Mouse (Mus musculus) liver, postnatal 0 days (tissue): ENCODE data around the gene Ercc1. TPM values are rescaled to one million over a fixed set of nuclear protein-coding genes. Genes with fewer than 3 reads are reported as not detected.
A peak's percentile ranks its signal among the peaks of the same experiment; 100 is the strongest.

Experiments used
- ATAC-seq: fragments of 200-750 bp; cut with Nextera tagmentation; 2 replicates; pipeline ENCODE4 v1.8.0; 2017; ENCODE audit warnings: mild to moderate bottlenecking, moderate library complexity
- DNase-seq: peaks from one replicate; pipeline ENCODE4 v3.0.0-alpha.2; 2016
- H3K27ac ChIP-seq: fragments of 300-500 bp; sonication (generic); 2 replicates; pipeline ENCODE4 v1.5.1; 2014; ENCODE audit warnings: antibody characterized with exemption, moderate library complexity, mild to moderate bottlenecking, low read depth
- H3K27me3 ChIP-seq: fragments of 300-500 bp; sonication (generic); 2 replicates; pipeline ENCODE4 v1.6.1; 2014; ENCODE audit warnings: low read length, control low read depth, mixed read lengths; ENCODE audit not compliant: insufficient read depth
- H3K36me3 ChIP-seq: fragments of 300-500 bp; sonication (generic); replicated peaks from 2 replicates; pipeline ENCODE4 v1.6.1; 2014; ENCODE audit warnings: mild to moderate bottlenecking, control low read depth, low read length, moderate library complexity, mixed read lengths; ENCODE audit not compliant: insufficient read depth
- H3K4me1 ChIP-seq: fragments of 300-500 bp; sonication (generic); 2 replicates; pipeline ENCODE4 v1.6.1; 2014; ENCODE audit warnings: antibody characterized with exemption, mild to moderate bottlenecking, control low read depth; ENCODE audit not compliant: insufficient read depth
- H3K4me2 ChIP-seq: fragments of 300-500 bp; sonication (generic); 2 replicates; pipeline ENCODE4 v1.6.1; 2014; ENCODE audit warnings: low read depth, mild to moderate bottlenecking, low read length, moderate library complexity, mixed read lengths
- H3K4me3 ChIP-seq: fragments of 300-500 bp; sonication (generic); 2 replicates; pipeline ENCODE4 v1.5.1; 2014; ENCODE audit warnings: low read depth, low read length
- H3K9ac ChIP-seq: fragments of 300-500 bp; sonication (generic); replicated peaks from 2 replicates; pipeline ENCODE4 v1.6.1; 2014; ENCODE audit warnings: mild to moderate bottlenecking, moderate library complexity
- H3K9me3 ChIP-seq: fragments of 300-500 bp; sonication (generic); 2 replicates; pipeline ENCODE4 v1.6.1; 2016; ENCODE audit warnings: mild to moderate bottlenecking, control low read depth, low read length, mixed read lengths
- CTCF ChIP-seq: sonication (generic); IDR thresholded peaks from 2 replicates; pipeline ENCODE4 v1.5.1; 2016; ENCODE audit warnings: antibody characterized with exemption, low read depth
- EP300 ChIP-seq: IDR thresholded peaks from 2 replicates; pipeline ENCODE4 v1.6.1; 2016; ENCODE audit warnings: antibody characterized with exemption, low read depth, mild to moderate bottlenecking
- WGBS: fragments of 180-500 bp; shearing (Covaris S2); extraction: QIAGEN DNeasy Blood & Tissue Kit; methylation state at CpG from one replicate; pipeline ENCODE4 v1.1.7; 2014; ENCODE audit not compliant: insufficient replicate concordance; 5-methylcytosine and 5-hydroxymethylcytosine counted together
- polyA plus RNA-seq: library from polyadenylated mRNA; unstranded; fragments of >200 nt; fragmentation: Nextera tagmentation; extraction: Ambion mirVana; gene quantifications from 2 replicates; pipeline ENCODE4 v1.2.1, GENCODE M21; 2015

Gene Ercc1
- polyA plus RNA-seq, 1 experiment from 2014 or later: 9.8 TPM

GRCm38 (mm10) chr7:19318676-19319075 is 25.9 kb upstream of the Ercc1 start:
- Histone ChIP-seq H3K4me2 (no peak overlapping the region), H3K4me1 (peaks cover 9% of the 10 kb centered on the region), H3K9me3 (no peaks in the 10 kb centered on the region), H3K36me3 (no peaks in the 10 kb centered on the region), H3K27ac (no peak overlapping the region), H3K4me3 (no peak overlapping the region), H3K27me3 (peaks cover 16% of the 10 kb centered on the region; the same call in 1 of the 2 replicates), H3K9ac (no peak overlapping the region)
- no peak for DNase-seq
- ATAC-seq: no peak
- TF ChIP-seq EP300 (no peak), CTCF (no peak)
- 25% methylated on average over 7 of the region's 7 CpGs for WGBS

- Histone ChIP-seq H3K4me1 (peaks cover 9% of the 10 kb centered on the region), H3K9ac (peak overlapping the region; percentile 51; the same call in 1 of the 2 replicates), H3K36me3 (no peaks in the 10 kb centered on the region), H3K27ac (no peak overlapping the region), H3K4me3 (peak overlapping the region; percentile 43), H3K4me2 (peak overlapping the region; percentile 78), H3K9me3 (no peaks in the 10 kb centered on the region), H3K27me3 (peaks cover 16% of the 10 kb centered on the region; the same call in 1 of the 2 replicates)
- WGBS: 30% methylated on average over 9 of the region's 9 CpGs
- DNase-seq: no peak
- ATAC-seq: peak; percentile 34
- TF ChIP-seq CTCF (no peak), EP300 (no peak)
These were observed 25.1 kb upstream of the Ercc1 start for GRCm38 (mm10) chr7:19319458-19319857.

DNA sequence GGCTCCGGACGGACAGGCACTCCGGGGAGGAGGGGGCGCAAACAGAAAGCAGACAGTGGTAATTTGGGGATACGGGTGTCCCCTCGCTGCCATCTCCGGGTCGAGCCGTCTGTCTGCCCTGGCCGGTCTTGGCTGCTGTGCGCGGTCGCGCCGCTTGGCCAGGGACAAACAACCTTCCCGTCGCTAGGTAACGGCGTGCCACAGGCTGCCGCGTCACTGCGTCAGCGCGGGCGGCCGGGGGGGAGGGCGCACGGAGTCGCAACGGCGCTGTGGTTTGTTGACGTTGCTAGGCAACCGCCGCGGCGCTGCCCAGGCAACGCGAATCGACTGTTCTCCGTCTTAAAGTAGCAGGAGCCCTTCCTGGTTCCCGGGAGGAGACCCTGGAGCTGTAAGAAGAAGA is 24.7 kb upstream of the Ercc1 start:
- under 1% methylated on average over 41 of the region's 41 CpGs for WGBS
- Histone ChIP-seq H3K27me3 (peaks cover 16% of the 10 kb centered on the region; the same call in 1 of the 2 replicates), H3K9me3 (no peaks in the 10 kb centered on the region), H3K9ac (peak overlapping the region; percentile 51; the same call in 1 of the 2 replicates), H3K4me2 (peak overlapping the region; percentile 78), H3K4me1 (peaks cover 9% of the 10 kb centered on the region), H3K4me3 (peak overlapping the region; percentile 43), H3K27ac (no peak overlapping the region), H3K36me3 (no peaks in the 10 kb centered on the region)
- no peak for TF ChIP-seq EP300
- no peak for TF ChIP-seq CTCF
- peak; percentile 90 for ATAC-seq
- peak; percentile 95 for DNase-seq

GRCm38 (mm10) chr7:19320637-19321036 is 23.9 kb upstream of the Ercc1 start:
- H3K36me3 ChIP-seq: no peaks in the 10 kb centered on the region
- H3K9me3 ChIP-seq: no peaks in the 10 kb centered on the region
- no peak overlapping the region for H3K4me3 ChIP-seq
- H3K27me3 ChIP-seq: peaks cover 16% of the 10 kb centered on the region; the same call in 1 of the 2 replicates
- peaks cover 9% of the 10 kb centered on the region for H3K4me1 ChIP-seq
- H3K9ac ChIP-seq: no peak overlapping the region
- WGBS: 35% methylated on average over 7 of the region's 7 CpGs
- DNase-seq (no peak), ATAC-seq (no peak)
- H3K27ac ChIP-seq: no peak overlapping the region
- TF ChIP-seq EP300 (no peak), CTCF (no peak)
- peak overlapping the region; percentile 78; the same call in 1 of the 2 replicates for H3K4me2 ChIP-seq

DNA sequence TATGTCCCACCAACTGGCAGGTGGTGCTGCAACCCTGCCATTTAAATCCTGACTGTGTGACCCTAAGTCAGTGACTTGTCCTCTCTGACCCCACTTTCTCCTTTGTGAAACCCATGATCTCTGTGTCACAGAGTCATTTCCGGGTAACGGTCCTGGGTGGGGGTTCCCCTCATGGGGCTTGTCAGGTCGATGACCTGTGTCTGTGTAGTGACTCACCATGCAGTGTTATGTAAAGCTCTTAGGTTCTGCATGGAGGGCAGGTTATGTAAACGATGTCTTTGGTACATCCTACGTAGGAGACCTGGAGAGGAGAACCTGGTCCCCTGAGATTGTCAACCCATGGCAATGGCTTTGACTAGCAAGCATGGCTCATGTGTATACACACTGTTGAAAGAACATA is 23.1 kb upstream of the Ercc1 start:
- peak; percentile 55 for DNase-seq
- Histone ChIP-seq H3K27me3 (peaks cover 13% of the 10 kb centered on the region; the same call in 1 of the 2 replicates), H3K36me3 (no peaks in the 10 kb centered on the region), H3K9ac (no peak overlapping the region), H3K4me1 (peaks cover 15% of the 10 kb centered on the region), H3K4me2 (no peak overlapping the region), H3K4me3 (no peak overlapping the region), H3K27ac (no peak overlapping the region), H3K9me3 (no peaks in the 10 kb centered on the region)
- peak; percentile 67 for ATAC-seq
- 28% methylated on average over 5 of the region's 5 CpGs for WGBS
- no peak for TF ChIP-seq CTCF
- TF ChIP-seq EP300: peak; percentile 20; the same call in 1 of the 2 replicates

DNA sequence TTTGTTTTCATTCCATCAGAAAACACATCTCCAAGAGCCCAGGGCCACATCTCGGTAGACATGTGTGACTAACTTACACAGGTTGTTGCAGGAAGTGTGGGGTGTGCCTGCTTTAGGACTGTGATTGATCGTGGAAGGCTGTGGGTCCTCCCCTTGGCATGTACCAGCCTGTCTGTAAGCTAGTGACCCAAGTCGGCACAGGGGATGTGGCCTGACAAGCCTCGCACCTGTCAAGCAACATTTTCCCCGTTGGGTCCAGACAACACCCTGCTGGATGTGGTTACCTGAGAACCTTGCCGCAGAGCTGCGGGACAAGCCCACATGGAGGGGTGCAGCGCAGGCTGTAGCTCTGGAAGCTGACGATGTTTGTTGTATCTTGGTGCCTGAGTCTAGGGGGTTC is 22.1 kb upstream of the Ercc1 start:
- H3K36me3 ChIP-seq: no peaks in the 10 kb centered on the region
- H3K9me3 ChIP-seq: no peaks in the 10 kb centered on the region
- WGBS: 47% methylated on average over 9 of the region's 9 CpGs
- H3K4me2 ChIP-seq: no peak overlapping the region
- H3K9ac ChIP-seq: no peak overlapping the region
- no peak overlapping the region for H3K27ac ChIP-seq
- ATAC-seq (no peak), DNase-seq (no peak)
- H3K4me3 ChIP-seq: no peak overlapping the region
- H3K27me3 ChIP-seq: peaks cover 13% of the 10 kb centered on the region; the same call in 1 of the 2 replicates
- H3K4me1 ChIP-seq: peaks cover 22% of the 10 kb centered on the region
- TF ChIP-seq CTCF (no peak), EP300 (no peak)
